21 mouse cellular contexts compared by ENCODE assay signal in the genomic region with DNA sequence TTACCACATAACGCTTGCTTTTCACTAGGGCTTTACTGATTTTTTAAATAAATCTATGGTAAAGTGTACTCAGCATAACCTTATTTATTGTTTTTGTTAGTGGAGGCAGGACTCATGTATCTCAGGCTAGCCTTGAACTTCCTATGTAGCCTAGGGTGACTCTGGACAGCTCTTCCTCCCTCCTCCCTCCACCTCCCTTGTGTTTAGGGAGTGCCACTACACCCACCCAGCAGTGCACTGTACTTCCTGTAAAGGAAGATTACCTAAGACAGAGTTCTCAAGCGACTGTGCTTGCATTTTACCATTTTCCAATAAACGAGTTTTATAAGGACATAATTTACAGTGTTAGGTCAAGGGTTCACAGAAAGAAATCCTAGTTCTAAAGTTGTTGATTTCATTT. TPM values are rescaled to one million over a fixed set of nuclear protein-coding genes. Genes with fewer than 3 reads are reported as not detected.
DNase-seq lines count a peak whose midpoint lies in the region; ATAC-seq and TF ChIP-seq lines count a peak whose summit lies in the region.
"Had no signal": no experiment of that assay in that cellular context is flagged by ENCODE, and none has a peak within 500 bp of the region (broad histone marks: within the 10 kb centered on the region; RNA-seq: fewer than 3 reads in every experiment).

No protein-coding gene starts in this region.

- H3K79me2 ChIP-seq in MEL (ENCODE audit: control insufficient read depth, insufficient read depth, low read length, poor library complexity) = no peaks in the 10 kb centered on the region

- peak; percentile 18 for DNase-seq in MEL (ENCODE audit: low read depth, low spot score)
- peak; percentile 33 for DNase-seq in large intestine, adult 2 months (ENCODE audit: low read depth, low spot score)
- DNase-seq in adrenal gland, adult (ENCODE audit: inconsistent age in 2 of 2, low spot score in 1 of 2) = no peak
- DNase-seq in forebrain, embryonic 14.5 days (ENCODE audit: low spot score) = no peak
- DNase-seq: adrenal gland, adult 8-10 months; adrenal gland, postnatal 14 days; adrenal gland, postnatal 36 days; B cell, adult 2 months; cerebellum, adult 11-12 months; cerebellum, adult 2 months; cerebellum, adult 9-10 months; cerebellum, postnatal 10 days; cerebellum, postnatal 25 days; forebrain, postnatal 0 days had no signal

- H3K9me3 ChIP-seq in MEL (replicated peaks; ENCODE audit: insufficient read depth, low read length) = no peaks in the 10 kb centered on the region
- no peaks in the 10 kb centered on the region for H3K9me3 ChIP-seq in forebrain, embryonic 14.5 days (replicated peaks; ENCODE audit: control insufficient read depth, low read length)
- H3K9me3 ChIP-seq: embryonic facial prominence, embryonic 10.5 days; embryonic facial prominence, embryonic 12.5 days; forebrain, embryonic 13.5 days; G1E had no signal

- H3K27ac ChIP-seq in MEL (ENCODE audit: control insufficient read depth, low read depth, low read length) = no peak overlapping the region
- no peak overlapping the region for H3K27ac ChIP-seq in forebrain, embryonic 14.5 days (ENCODE audit: low read depth, low read length)
- H3K27ac ChIP-seq: embryonic facial prominence, embryonic 10.5 days; embryonic facial prominence, embryonic 12.5 days; forebrain, embryonic 13.5 days had no signal

- no peak for TF ChIP-seq RAD21 in MEL (IDR thresholded peaks at IDR 0.05; ENCODE audit: low read depth, low read length)

- no peak overlapping the region for H3K9ac ChIP-seq in MEL (ENCODE audit: control insufficient read depth, low read depth, low read length, poor library complexity, severe bottlenecking)
- no peak overlapping the region for H3K9ac ChIP-seq in forebrain, embryonic 14.5 days (ENCODE audit: low read length)
- H3K9ac ChIP-seq: embryonic facial prominence, embryonic 12.5 days; forebrain, embryonic 13.5 days; forebrain, postnatal 0 days had no signal

- peaks cover 0 to 3% of the 10 kb centered on the region in 2 experiments; a peak in 1 of 4 replicates for H3K36me3 ChIP-seq in MEL (ENCODE audit: control insufficient read depth in 1 of 2, insufficient read depth in 2 of 2, low read length in 2 of 2)
- no peaks in the 10 kb centered on the region for H3K36me3 ChIP-seq in forebrain, embryonic 14.5 days (ENCODE audit: control insufficient read depth, insufficient read depth, low read length)
- H3K36me3 ChIP-seq: embryonic facial prominence, embryonic 10.5 days; embryonic facial prominence, embryonic 12.5 days had no signal

- no peak overlapping the region for H3K4me3 ChIP-seq in MEL (ENCODE audit: control insufficient read depth in 1 of 2, insufficient read depth in 1 of 2, low read depth in 2 of 2, low read length in 2 of 2)
- no peak overlapping the region for H3K4me3 ChIP-seq in forebrain, embryonic 14.5 days (ENCODE audit: low read depth, low read length)
- H3K4me3 ChIP-seq: embryonic facial prominence, embryonic 10.5 days; embryonic facial prominence, embryonic 12.5 days; forebrain, embryonic 13.5 days had no signal

- TF ChIP-seq POLR2A in MEL (IDR thresholded peaks at IDR 0.05; ENCODE audit: control insufficient read depth in 1 of 2, insufficient read depth in 1 of 2, low read depth in 1 of 2, low read length in 2 of 2, poor library complexity in 1 of 2) = no peak

- WGBS in large intestine, adult 2 months = 50% methylated on average over 3 of the region's 3 CpGs
- WGBS in forebrain, embryonic 14.5 days = 91% methylated on average over 3 of the region's 3 CpGs

- ATAC-seq in megakaryocyte progenitor cell, adult 5-6 weeks (replicated peaks; ENCODE audit: poor library complexity) = peak; percentile 77
- no peak for ATAC-seq in forebrain, embryonic 14.5 days
- ATAC-seq: CD4-positive, CD25-positive, alpha-beta regulatory T cell, adult 4 months; forebrain, embryonic 13.5 days; forebrain, postnatal 0 days had no signal

- no peaks in the 10 kb centered on the region for H3K4me1 ChIP-seq in MEL (ENCODE audit: control insufficient read depth in 1 of 2, insufficient read depth in 2 of 2, low read length in 2 of 2)
- H3K4me1 ChIP-seq in forebrain, embryonic 14.5 days (ENCODE audit: control insufficient read depth, insufficient read depth, low read length) = no peaks in the 10 kb centered on the region
- H3K4me1 ChIP-seq: forebrain, embryonic 13.5 days had no signal

- no peak for TF ChIP-seq EP300 in MEL (IDR thresholded peaks at IDR 0.05; ENCODE audit: low read depth in 1 of 2, low read length in 2 of 2)

- no peak for TF ChIP-seq CTCF in MEL (IDR thresholded peaks at IDR 0.05 in 2 of 3, conservative IDR thresholded peaks at IDR 0.05 in 1 of 3; ENCODE audit: control insufficient read depth in 1 of 3, insufficient read depth in 1 of 3, low read depth in 2 of 3, low read length in 3 of 3, poor library complexity in 1 of 3, severe bottlenecking in 1 of 3)

- H3K4me2 ChIP-seq in forebrain, embryonic 14.5 days (ENCODE audit: low read length) = no peak overlapping the region
- H3K4me2 ChIP-seq: embryonic facial prominence, embryonic 12.5 days; forebrain, embryonic 13.5 days had no signal

- no peaks in the 10 kb centered on the region for H3K27me3 ChIP-seq in MEL (ENCODE audit: control insufficient read depth in 1 of 2, insufficient read depth in 2 of 2, low read length in 2 of 2)
- H3K27me3 ChIP-seq in forebrain, embryonic 14.5 days (replicated peaks; ENCODE audit: control insufficient read depth, insufficient read depth, low read length) = no peaks in the 10 kb centered on the region
- H3K27me3 ChIP-seq: CH12.LX; embryonic facial prominence, embryonic 12.5 days; forebrain, embryonic 13.5 days had no signal

TF ChIP-seq in MEL, 35 proteins besides CTCF, POLR2A, EP300 and RAD21:
- TF ChIP-seq USF1 (IDR thresholded peaks at IDR 0.05; ENCODE audit: low read depth, low read length) = no peak
- TF ChIP-seq TAL1 (IDR thresholded peaks at IDR 0.05; ENCODE audit: low read length) = no peak
- TF ChIP-seq TBP (IDR thresholded peaks at IDR 0.05; ENCODE audit: low read depth, low read length) = no peak
- TF ChIP-seq ZNF384 (IDR thresholded peaks at IDR 0.05; ENCODE audit: low read depth, low read length) = no peak
- TF ChIP-seq UBTF (IDR thresholded peaks at IDR 0.05; ENCODE audit: borderline replicate concordance, insufficient read depth, low read depth, low read length) = no peak
- no peak for TF ChIP-seq ZMIZ1 (IDR thresholded peaks at IDR 0.05; ENCODE audit: low read depth, low read length)

RNA-seq across cellular contexts. Expression of gene Gpr161, which starts 37.2 kb away (rescaled TPM):
- total RNA-seq in MEL (2012; rRNA removed) = 0.08 and 0.10 TPM in 2 replicates
- polyA plus RNA-seq in MEL (2012; ENCODE audit: insufficient read depth in 1 of 2, insufficient read length in 2 of 2, low read depth in 1 of 2, low replicate concordance in 2 of 2, missing spikeins in 1 of 2) = under 1 TPM in 1 of 2 experiments, not detected in 1; 0.97 TPM
- polyA plus RNA-seq in large intestine, adult 2 months (2012; rRNA removed) = 1.2 and 2.6 TPM in 2 replicates
- total RNA-seq in megakaryocyte progenitor cell, adult 5-6 weeks (2015) = 0.34 and 0.44 TPM in 2 replicates
- total RNA-seq in megakaryocyte progenitor cell, adult 5-6 weeks (2017) = 0.29 and 0.51 TPM in 2 replicates
- polyA plus RNA-seq in forebrain, embryonic 14.5 days (2014; fragmentation: Nextera tagmentation; extraction: Ambion mirVana) = 4.7 and 4.8 TPM in 2 replicates
- polyA plus RNA-seq: G1E had no signal

Comparison
In these comparisons a context has a peak if more than half of its experiments do, and no peak if none do; other contexts are left out.
1. DNase-seq: peak in MEL (single experiment) and large intestine, adult 2 months (single experiment); none in adrenal gland, adult (0 of 2) and forebrain, embryonic 14.5 days (single experiment).